Mouse (Mus musculus) heart, embryonic 13.5 days (tissue): ENCODE results near the gene Dyrk4. TPM values are rescaled to one million over a fixed set of nuclear protein-coding genes. Genes with fewer than 3 reads are reported as not detected.

Experiments
- ATAC-seq: fragments of 200-750 bp; cut with Nextera tagmentation; 2 replicates; pipeline ENCODE4 v1.8.0; 2017; ENCODE audit warnings: moderate TSS enrichment; ENCODE audit not compliant: insufficient number of reproducible peaks, low FRiP score, low TSS enrichment; ENCODE audit errors: extremely low read depth
- H3K27ac ChIP-seq: fragments of 300-500 bp; sonication (generic); replicated peaks from 2 replicates; pipeline ENCODE4 v1.5.1; 2015; ENCODE audit warnings: moderate library complexity, mild to moderate bottlenecking, inconsistent platforms
- H3K27me3 ChIP-seq: fragments of 300-500 bp; sonication (generic); replicated peaks from 2 replicates; pipeline ENCODE4 v1.6.1; 2015; ENCODE audit warnings: mild to moderate bottlenecking, inconsistent platforms
- H3K36me3 ChIP-seq: fragments of 300-500 bp; sonication (generic); 2 replicates; pipeline ENCODE4 v1.6.1; 2015; ENCODE audit warnings: mild to moderate bottlenecking, inconsistent platforms
- H3K4me1 ChIP-seq: fragments of 300-500 bp; sonication (generic); 2 replicates; pipeline ENCODE4 v1.6.1; 2015; ENCODE audit warnings: inconsistent platforms
- H3K4me2 ChIP-seq: fragments of 300-500 bp; sonication (generic); 2 replicates; pipeline ENCODE4 v1.6.1; 2015; ENCODE audit warnings: inconsistent platforms, mild to moderate bottlenecking, moderate library complexity
- H3K4me3 ChIP-seq: fragments of 300-500 bp; sonication (generic); 2 replicates; pipeline ENCODE4 v1.5.1; 2015; ENCODE audit warnings: moderate library complexity, mild to moderate bottlenecking, inconsistent platforms
- H3K9ac ChIP-seq: fragments of 300-500 bp; sonication (generic); 2 replicates; pipeline ENCODE4 v1.6.1; 2015; ENCODE audit warnings: inconsistent platforms, mild to moderate bottlenecking, moderate library complexity
- H3K9me3 ChIP-seq: fragments of 300-500 bp; sonication (generic); 2 replicates; pipeline ENCODE4 v1.6.1; 2016; ENCODE audit warnings: inconsistent platforms
- WGBS: fragments of 180-500 bp; shearing (Covaris S2); methylation state at CpG from one replicate; pipeline ENCODE4 v1.1.7; 2015; ENCODE audit warnings: mixed read lengths; 5-methylcytosine and 5-hydroxymethylcytosine counted together
- polyA plus RNA-seq: library from polyadenylated mRNA; unstranded; fragments of >200 nt; fragmentation: Nextera tagmentation; extraction: Ambion mirVana; gene quantifications from 2 replicates; pipeline ENCODE4 v1.2.1, GENCODE M21; 2015

Dyrk4 gene
- polyA plus RNA-seq = not detected in 2 replicates

DNA sequence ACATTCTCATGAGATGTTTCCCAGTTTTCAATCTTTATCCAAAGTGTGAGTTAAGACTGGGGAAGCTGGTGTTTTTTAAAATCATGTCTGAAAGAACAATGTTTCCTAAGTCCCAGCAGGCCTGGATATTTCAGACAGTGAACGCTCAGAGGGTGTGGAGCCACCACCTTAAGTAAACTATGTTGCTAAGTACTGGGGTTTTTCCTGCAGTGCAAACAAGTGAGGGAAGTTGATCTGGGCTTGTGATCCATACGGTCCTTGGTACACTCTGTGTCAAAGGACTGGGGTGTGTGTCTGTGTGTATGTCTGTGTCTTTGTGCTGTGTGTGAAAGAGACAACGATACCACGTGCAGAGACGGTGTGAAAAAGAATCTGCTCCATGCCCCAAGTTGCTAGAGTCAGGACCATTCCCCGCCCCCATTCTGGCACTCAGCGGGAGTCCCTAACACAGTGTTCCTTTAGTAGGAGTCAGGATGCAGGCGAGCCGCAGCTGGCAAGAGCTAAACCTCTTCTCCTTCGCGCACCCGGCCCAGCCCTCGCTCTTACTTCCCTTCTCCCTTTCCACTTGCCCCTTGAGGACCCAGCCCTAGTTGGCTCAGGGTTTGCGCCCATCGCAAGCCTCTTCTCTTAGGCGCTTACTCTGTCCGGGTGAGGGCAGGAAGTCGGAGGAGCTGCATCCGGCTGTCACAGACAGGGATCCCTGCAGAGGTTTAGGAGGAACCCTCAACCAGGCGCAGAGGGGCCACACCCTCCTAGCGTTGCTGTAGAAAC lies at the start of gene Dyrk4:
Dyrk4 (minus strand) TSS at position 729 of the 771 bp plus-strand sequence.
- H3K27ac ChIP-seq = no peak within 1 kb of the TSS
- H3K27me3 ChIP-seq = no peaks in the 10 kb centered on the region
- H3K9ac ChIP-seq = peak within 1 kb of the TSS; percentile 64
- ATAC-seq = 0 out of 2 replicates have a peak, but pooled peaks have one; percentile 31
- H3K4me3 ChIP-seq = peak within 1 kb of the TSS; percentile 38
- H3K36me3 ChIP-seq = peaks cover 43% of the 10 kb centered on the region
- peaks cover 9% of the 10 kb centered on the region for H3K4me1 ChIP-seq
- 9% methylated on average over 21 of the region's 21 CpGs for WGBS
- no peaks in the 10 kb centered on the region for H3K9me3 ChIP-seq
- peak within 1 kb of the TSS; percentile 65 for H3K4me2 ChIP-seq

GRCm38 (mm10) chr6:126966241-126967026 lies 44.8 kb upstream of the Dyrk4 start:
- WGBS = 35% methylated on average over 14 of the region's 14 CpGs
- Histone ChIP-seq H3K27me3 (no peaks in the 10 kb centered on the region), H3K9ac (peak overlapping the region; percentile 57), H3K9me3 (no peaks in the 10 kb centered on the region), H3K4me3 (no peak overlapping the region), H3K36me3 (peaks cover 36% of the 10 kb centered on the region), H3K4me2 (peak overlapping the region; percentile 41), H3K27ac (peak overlapping the region; percentile 87), H3K4me1 (peaks cover 35% of the 10 kb centered on the region)
- no peak for ATAC-seq

DNA sequence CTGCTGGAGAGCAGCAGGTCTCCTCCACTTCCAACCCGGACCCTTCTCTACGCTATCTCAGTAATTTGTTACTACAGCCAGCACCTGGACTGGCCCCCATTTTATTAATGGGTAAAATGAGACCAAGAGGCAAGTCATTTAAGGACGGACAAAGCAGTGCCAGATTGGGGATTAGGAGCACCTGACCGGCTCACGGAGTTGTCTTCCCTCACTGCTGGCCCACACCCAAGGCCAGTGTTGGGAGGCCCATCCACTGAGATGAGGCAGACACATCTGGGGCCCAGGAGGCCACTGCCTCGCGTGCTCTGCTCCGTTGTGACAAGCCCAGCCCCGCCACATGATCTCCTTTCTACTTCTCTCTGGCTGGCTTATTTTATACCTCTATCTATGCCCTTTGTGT lies 41.8 kb upstream of the Dyrk4 start:
- H3K27me3 ChIP-seq = no peaks in the 10 kb centered on the region
- H3K9ac ChIP-seq = no peak overlapping the region
- no peak overlapping the region for H3K4me2 ChIP-seq
- H3K4me3 ChIP-seq = no peak overlapping the region
- peaks cover 30% of the 10 kb centered on the region for H3K4me1 ChIP-seq
- no peak overlapping the region for H3K27ac ChIP-seq
- WGBS = 69% methylated on average over 9 of the region's 9 CpGs
- H3K36me3 ChIP-seq = peaks cover 31% of the 10 kb centered on the region
- no peaks in the 10 kb centered on the region for H3K9me3 ChIP-seq
- no peak for ATAC-seq

DNA sequence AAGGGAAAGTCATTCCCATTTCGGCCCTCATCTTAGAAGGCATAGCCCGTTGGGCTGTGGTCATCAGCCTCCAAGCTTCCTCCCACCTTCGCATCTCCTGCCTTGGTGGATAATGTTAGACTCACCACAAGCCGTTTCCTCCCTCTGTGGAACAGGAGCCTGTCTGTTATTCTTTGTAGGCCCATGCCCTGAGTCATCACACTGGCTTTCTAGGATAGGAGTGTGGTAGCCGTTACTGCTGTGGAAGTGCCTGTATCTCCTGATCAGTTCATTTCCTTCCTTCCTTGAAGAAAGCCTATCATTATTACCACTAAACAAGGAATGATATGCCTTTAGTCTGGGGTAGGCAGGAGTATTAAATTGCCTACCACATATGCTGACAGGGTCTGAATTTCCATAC lies 41.1 kb upstream of the Dyrk4 start:
- Histone ChIP-seq H3K4me2 (no peak overlapping the region), H3K9me3 (no peaks in the 10 kb centered on the region), H3K36me3 (peaks cover 29% of the 10 kb centered on the region), H3K27ac (no peak overlapping the region), H3K4me3 (no peak overlapping the region), H3K27me3 (no peaks in the 10 kb centered on the region), H3K4me1 (peaks cover 26% of the 10 kb centered on the region), H3K9ac (no peak overlapping the region)
- WGBS = 61% methylated on average over 5 of the region's 5 CpGs
- ATAC-seq = no peak

DNA sequence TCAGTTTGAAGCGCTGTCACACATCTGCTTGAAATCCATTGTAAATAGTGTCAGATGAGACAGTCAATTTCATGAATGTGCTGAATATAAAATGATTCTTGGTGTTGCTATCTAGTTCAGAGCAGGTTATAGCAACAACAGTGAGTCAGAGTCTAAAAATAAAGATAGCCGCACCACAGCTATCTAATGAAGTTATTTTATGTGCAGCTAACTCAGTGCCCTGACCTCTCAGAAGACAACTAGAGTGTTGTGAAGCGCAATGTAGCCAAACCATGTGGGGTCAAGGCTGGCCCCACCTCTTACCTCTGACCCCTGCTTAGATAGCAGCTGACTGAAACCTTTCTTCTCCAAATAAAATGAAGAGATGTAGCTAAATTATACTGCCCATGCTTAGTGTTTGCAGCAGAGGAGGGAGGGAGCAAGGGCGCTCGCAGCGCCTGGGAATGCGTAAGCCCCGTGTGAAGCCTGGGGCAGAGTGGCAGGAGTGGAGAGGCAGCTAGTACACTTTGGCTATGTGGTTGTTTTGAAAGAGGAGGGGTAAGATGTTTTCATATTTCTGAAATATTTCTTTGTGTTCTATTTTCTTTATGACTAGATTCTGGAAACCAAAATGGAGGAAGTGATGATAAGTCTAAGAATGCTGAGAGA lies 39.9 kb upstream of the Dyrk4 start:
- ATAC-seq = no peak
- Histone ChIP-seq H3K9me3 (no peaks in the 10 kb centered on the region), H3K9ac (no peak overlapping the region), H3K4me2 (0 out of 2 replicates have a peak overlapping the region, but pooled peaks have one; percentile 18), H3K36me3 (peaks cover 36% of the 10 kb centered on the region), H3K27ac (peak overlapping the region; percentile 80), H3K4me1 (peaks cover 20% of the 10 kb centered on the region), H3K4me3 (no peak overlapping the region), H3K27me3 (no peaks in the 10 kb centered on the region)
- 50% methylated on average over 8 of the region's 8 CpGs for WGBS

DNA sequence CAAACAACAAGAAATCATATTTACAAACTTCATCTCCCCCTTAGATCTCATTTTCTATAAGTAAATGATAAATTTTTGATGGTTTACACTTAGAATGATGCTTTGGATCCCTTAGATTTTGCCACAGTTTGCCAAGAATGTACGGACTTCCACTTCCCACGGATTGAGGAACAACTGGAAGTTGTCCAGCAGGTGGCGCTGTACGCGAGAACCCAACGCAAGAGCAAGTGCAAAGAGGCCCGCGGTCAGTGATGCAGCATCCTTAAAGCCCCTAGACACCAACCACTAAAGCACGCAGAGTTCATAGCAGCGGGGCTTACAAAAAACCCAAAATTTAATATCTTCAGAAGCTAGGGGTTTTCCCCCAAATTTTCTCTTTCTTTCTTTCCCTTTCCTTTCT lies 34.1 kb upstream of the Dyrk4 start:
- H3K9me3 ChIP-seq = no peaks in the 10 kb centered on the region
- H3K4me1 ChIP-seq = no peaks in the 10 kb centered on the region
- 10% methylated on average over 10 of the region's 10 CpGs for WGBS
- H3K27ac ChIP-seq = no peak overlapping the region
- no peak overlapping the region for H3K4me3 ChIP-seq
- no peaks in the 10 kb centered on the region for H3K27me3 ChIP-seq
- no peak overlapping the region for H3K4me2 ChIP-seq
- no peak overlapping the region for H3K9ac ChIP-seq
- no peak for ATAC-seq
- H3K36me3 ChIP-seq = peaks cover 50% of the 10 kb centered on the region

GRCm38 (mm10) chr6:126948336-126948735 lies 26.7 kb upstream of the Dyrk4 start:
- Histone ChIP-seq H3K4me2 (no peak overlapping the region), H3K36me3 (peaks cover 65% of the 10 kb centered on the region)

GRCm38 (mm10) chr6:126940451-126940850 lies 18.8 kb upstream of the Dyrk4 start:
- no peak for ATAC-seq
- Histone ChIP-seq H3K4me1 (peaks cover 30% of the 10 kb centered on the region), H3K36me3 (peaks cover 30% of the 10 kb centered on the region), H3K4me3 (peak overlapping the region; percentile 70), H3K9me3 (no peaks in the 10 kb centered on the region), H3K27ac (no peak overlapping the region), H3K4me2 (peak overlapping the region; percentile 95), H3K9ac (peak overlapping the region; percentile 78), H3K27me3 (no peaks in the 10 kb centered on the region)
- 6% methylated on average over 5 of the region's 5 CpGs for WGBS

More at GRCm38 (mm10) chr6:126948336-126948735, 26.7 kb upstream of the Dyrk4 start:
- Histone ChIP-seq H3K27ac (no peak overlapping the region), H3K9ac (no peak overlapping the region), H3K9me3 (no peaks in the 10 kb centered on the region), H3K4me3 (no peak overlapping the region), H3K27me3 (no peaks in the 10 kb centered on the region), H3K4me1 (no peaks in the 10 kb centered on the region)
- ATAC-seq = no peak
- WGBS = 88% methylated on average over 4 of the region's 4 CpGs

GRCm38 (mm10) chr6:126939487-126940171 lies 18.0 kb upstream of the Dyrk4 start, which contains the start of the genes Rad51ap1 and D6Wsu163e:
Rad51ap1 (minus strand) TSS chr6:126939587.
D6Wsu163e (plus strand) TSS chr6:126939962.
- Histone ChIP-seq H3K27me3 (no peaks in the 10 kb centered on the region), H3K9ac (peak within 1 kb of the TSS; percentile 86), H3K9me3 (no peaks in the 10 kb centered on the region), H3K4me1 (peaks cover 30% of the 10 kb centered on the region), H3K27ac (peak within 1 kb of the TSS; percentile 47), H3K36me3 (peaks cover 22% of the 10 kb centered on the region), H3K4me3 (peak within 1 kb of the TSS; percentile 70), H3K4me2 (peak within 1 kb of the TSS; percentile 95)
- under 1% methylated on average over 33 of the region's 33 CpGs for WGBS
- peak; percentile 90 for ATAC-seq

DNA sequence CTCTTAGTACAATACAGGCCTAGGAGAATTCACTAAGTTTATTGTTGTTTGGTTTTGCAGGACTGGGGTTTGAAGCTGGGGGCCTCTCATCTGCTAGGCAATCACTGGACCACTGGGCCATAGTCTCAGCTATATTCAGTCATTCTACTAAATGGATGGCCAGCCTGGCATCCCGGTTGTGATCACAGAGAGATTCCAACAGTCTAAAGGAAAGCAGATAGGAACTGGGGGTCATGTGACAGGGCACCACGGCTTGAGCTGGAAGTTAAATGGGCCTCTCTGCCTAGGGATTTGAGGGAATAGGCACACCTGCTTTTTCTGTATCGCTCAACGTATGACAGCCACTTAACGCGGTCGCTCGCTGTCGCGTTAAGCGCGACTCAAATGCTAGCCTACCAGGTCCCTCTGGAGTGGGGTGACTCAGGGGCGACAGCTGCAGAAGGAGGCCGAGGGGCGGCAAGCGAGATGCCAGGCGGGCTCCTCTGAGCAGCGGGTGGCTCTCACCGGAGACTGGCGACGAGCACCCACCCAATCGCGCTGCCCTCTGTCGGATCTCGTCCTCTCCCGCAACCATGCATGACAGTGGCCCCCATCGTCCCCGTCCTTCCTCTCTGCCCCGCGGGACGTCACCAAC lies 17.3 kb upstream of the Dyrk4 start:
- ATAC-seq = no peak; the same call in 1 of the 2 replicates

More for the DNA sequence above, 17.3 kb upstream of the Dyrk4 start:
- under 1% methylated on average over 31 of the region's 31 CpGs for WGBS
- Histone ChIP-seq H3K36me3 (peaks cover 22% of the 10 kb centered on the region), H3K27me3 (no peaks in the 10 kb centered on the region), H3K4me1 (peaks cover 30% of the 10 kb centered on the region), H3K27ac (peak overlapping the region; percentile 29), H3K9me3 (no peaks in the 10 kb centered on the region), H3K9ac (peak overlapping the region; percentile 86), H3K4me2 (peak overlapping the region; percentile 95), H3K4me3 (peak overlapping the region; percentile 70)
